Mouse (Mus musculus): ENCODE data around the gene Arsg. TPM values are rescaled to one million over a fixed set of nuclear protein-coding genes. Genes with fewer than 3 reads are reported as not detected.

The Arsg gene
- total RNA-seq, 2 experiments from 2014 or later = 0.84 to 0.86 TPM

DNA sequence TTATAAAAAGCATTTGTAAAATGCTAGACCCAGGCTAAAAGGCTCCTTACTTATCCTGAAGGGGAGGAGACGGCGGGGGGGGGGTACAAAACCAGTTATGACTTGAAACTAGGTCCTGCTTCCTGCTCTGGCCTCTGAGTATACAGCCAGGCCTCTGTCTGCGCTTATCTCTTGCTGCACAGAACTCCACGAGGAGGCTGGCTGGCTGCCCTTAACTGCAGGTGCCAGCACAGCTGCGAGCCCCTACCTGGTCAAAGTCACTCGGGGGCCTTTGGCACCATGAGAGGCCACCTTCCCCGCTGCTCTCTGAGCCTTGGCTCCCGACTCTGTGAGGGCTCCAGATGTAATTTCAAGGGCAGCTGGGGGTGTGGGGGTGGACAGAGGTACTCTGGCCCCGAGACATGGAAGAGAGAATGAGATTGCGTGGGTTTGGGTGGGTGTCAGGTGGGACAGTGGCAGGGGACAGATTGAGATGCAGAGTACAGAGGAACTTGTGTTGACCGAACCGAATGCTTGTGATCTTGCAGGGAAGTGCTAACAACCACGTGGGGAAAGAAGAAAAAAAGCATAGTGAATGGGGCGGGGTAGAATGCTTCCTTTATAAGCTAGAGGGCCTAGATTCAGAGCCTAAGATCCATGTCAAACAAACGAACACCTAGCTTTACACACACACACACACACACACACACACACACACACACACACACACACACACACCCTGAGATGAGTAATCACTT lies 114.6 kb downstream of the Arsg start:
- Histone ChIP-seq H3K27ac (peak overlapping the region; percentile 46; the same call in 1 of the 2 replicates), H3K4me3 (no peak overlapping the region)
- intact Hi-C loops (cut with DNase I) = loop anchor here (5.0 kb wide), 2 partner anchors 256 to 346 kb away; no protein-coding TSS in a partner anchor
- DNase-seq = no peak
- no peak for TF ChIP-seq CTCF (IDR thresholded peaks at IDR 0.05)

- peak overlapping the region; percentile 79 for H3K27ac ChIP-seq
- peak; percentile 69 for DNase-seq
- intact Hi-C loops (cut with DNase I) = no loop called here
- no peak overlapping the region for H3K4me3 ChIP-seq
- no peak for TF ChIP-seq CTCF (IDR thresholded peaks at IDR 0.05)
Observed at GRCm38 (mm10) chr11:109590012-109590411, 116.8 kb downstream of the Arsg start.

- TF ChIP-seq CTCF (IDR thresholded peaks at IDR 0.05) = no peak
- DNase-seq = no peak
- intact Hi-C loops (cut with DNase I) = no loop called here
- no peak overlapping the region for H3K4me3 ChIP-seq
- no peak overlapping the region for H3K27ac ChIP-seq
Observed at GRCm38 (mm10) chr11:109591511-109591910, 118.3 kb downstream of the Arsg start.

- Histone ChIP-seq H3K4me3 (no peak overlapping the region), H3K27ac (no peak overlapping the region)
- no peak for DNase-seq
- TF ChIP-seq CTCF (IDR thresholded peaks at IDR 0.05) = no peak
- intact Hi-C loops (cut with DNase I) = no loop called here
Observed at GRCm38 (mm10) chr11:109593200-109593981, 120.2 kb downstream of the Arsg start.

DNA sequence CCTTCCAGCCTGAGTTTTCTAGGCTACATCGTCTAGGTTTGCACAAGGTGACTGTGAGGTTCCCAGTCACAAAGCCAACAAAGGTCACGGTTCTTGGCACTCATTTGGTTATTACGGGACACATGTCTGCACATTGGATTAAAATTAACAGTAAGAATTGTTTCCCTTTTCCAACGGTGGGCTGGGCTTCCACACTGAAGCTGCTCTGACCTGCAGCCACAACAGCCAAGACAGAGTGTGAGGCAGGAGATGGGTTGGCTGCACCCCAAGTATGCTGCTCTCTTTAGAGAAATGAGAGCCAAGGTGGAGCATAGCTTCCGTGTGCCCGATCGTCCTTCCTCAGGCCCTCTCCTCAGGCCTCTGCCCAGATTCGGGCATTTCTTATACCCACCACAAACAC lies 121.6 kb downstream of the Arsg start:
- peak overlapping the region; percentile 49 for H3K27ac ChIP-seq
- TF ChIP-seq CTCF (IDR thresholded peaks at IDR 0.05) = no peak
- no peak overlapping the region for H3K4me3 ChIP-seq
- intact Hi-C loops (cut with DNase I) = no loop called here
- DNase-seq = peak; percentile 48

DNA sequence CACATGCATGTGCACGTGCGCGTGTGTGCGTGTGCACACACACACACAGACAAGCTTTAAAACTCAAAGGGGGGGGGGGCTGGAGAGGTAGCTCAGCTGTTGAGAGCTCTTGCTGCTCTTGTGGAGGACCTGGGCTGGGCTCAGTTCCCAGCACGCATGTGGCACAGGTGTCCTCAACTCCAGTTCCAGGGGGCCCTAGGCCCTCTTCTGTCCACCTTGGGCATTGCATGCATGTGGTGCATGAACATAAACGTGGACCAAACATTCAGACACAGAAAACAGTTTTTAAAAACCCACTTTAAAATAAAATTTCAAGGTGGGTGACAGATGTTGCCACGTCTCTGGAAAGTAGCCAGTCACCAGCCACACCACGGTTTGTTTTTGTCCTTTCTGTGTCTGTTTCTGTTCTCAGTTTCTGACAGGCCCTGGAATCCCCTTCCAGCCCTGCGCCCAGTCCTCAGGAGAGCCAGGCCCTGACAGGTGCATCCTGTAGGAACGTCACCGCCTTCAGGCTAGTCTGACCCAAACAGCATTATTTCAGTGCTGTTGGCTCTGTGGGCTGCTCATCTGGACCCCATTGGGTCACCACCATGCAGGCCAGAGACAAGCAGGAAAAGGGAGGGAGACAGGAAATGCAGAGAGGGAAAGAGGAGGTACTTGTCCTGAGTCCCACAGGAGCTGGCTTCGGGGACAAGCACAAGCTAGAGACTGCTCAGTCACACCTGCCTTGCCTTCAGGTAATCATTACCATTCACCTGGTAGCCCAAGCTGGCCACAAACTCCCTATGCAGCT lies 125.8 kb downstream of the Arsg start:
- no peak overlapping the region for H3K4me3 ChIP-seq
- DNase-seq = no peak
- intact Hi-C loops (cut with DNase I) = no loop called here
- H3K27ac ChIP-seq = no peak overlapping the region
- peak; percentile 30; the same call in 1 of the 2 replicates for TF ChIP-seq CTCF (IDR thresholded peaks at IDR 0.05)

DNA sequence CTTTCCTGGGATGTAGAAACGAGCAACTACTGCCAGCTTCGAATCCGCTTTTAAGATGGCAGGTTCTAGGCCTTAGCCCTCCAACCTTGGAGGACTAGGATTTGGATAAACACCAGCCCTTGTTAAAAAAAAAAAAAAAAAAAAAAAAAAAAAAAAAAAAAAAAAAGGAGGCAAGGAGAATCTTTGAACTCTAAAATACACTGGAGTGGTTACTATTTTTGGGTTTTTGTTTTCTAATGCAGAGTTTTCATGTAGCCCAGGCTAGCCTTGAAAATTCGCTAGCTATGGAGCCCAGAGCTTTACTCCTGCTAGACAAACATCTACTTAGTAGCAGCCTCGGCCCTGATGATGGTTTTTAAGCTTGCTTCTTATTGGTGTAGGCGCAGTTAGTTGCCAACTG lies 134.4 kb downstream of the Arsg start:
- DNase-seq = no peak
- no peak for TF ChIP-seq CTCF (IDR thresholded peaks at IDR 0.05)
- intact Hi-C loops (cut with DNase I) = no loop called here
- Histone ChIP-seq H3K27ac (peak overlapping the region; percentile 12; the same call in 1 of the 2 replicates), H3K4me3 (no peak overlapping the region)

- peak overlapping the region; percentile 93 for H3K4me3 ChIP-seq
- intact Hi-C loops (cut with DNase I) = no loop called here
- TF ChIP-seq CTCF (IDR thresholded peaks at IDR 0.05) = no peak
- H3K27ac ChIP-seq = peak overlapping the region; percentile 94
- peak; percentile 42 for DNase-seq
Observed at GRCm38 (mm10) chr11:109608976-109609625, 135.9 kb downstream of the Arsg start.

GRCm38 (mm10) chr11:109610046-109610794 lies 137.0 kb downstream of the Arsg start:
- TF ChIP-seq CTCF (IDR thresholded peaks at IDR 0.05) = no peak
- peak; percentile 47 for DNase-seq
- Histone ChIP-seq H3K4me3 (peak overlapping the region; percentile 93), H3K27ac (peak overlapping the region; percentile 94)
- intact Hi-C loops (cut with DNase I) = loop anchor here (10.0 kb wide), 1 partner anchor 275 kb away; no protein-coding TSS in a partner anchor

- peak overlapping the region; percentile 93 for H3K4me3 ChIP-seq
- peak overlapping the region; percentile 94 for H3K27ac ChIP-seq
- DNase-seq = no peak
- peak; percentile 29; the same call in 1 of the 2 replicates for TF ChIP-seq CTCF (IDR thresholded peaks at IDR 0.05)
- intact Hi-C loops (cut with DNase I) = loop anchor here (10.0 kb wide), 1 partner anchor 276 kb away; no protein-coding TSS in a partner anchor
Observed at GRCm38 (mm10) chr11:109610795-109611302, 137.7 kb downstream of the Arsg start.

Data from gastrocnemius, adult 2 months (tissue).